Mouse (Mus musculus) lung, embryonic 16.5 days (tissue): ENCODE results near the gene Setd1b. TPM values are rescaled to one million over a fixed set of nuclear protein-coding genes. Genes with fewer than 3 reads are reported as not detected.

Experiments
- ATAC-seq: fragments of 200-750 bp; cut with Nextera tagmentation; 2 replicates; pipeline ENCODE4 v1.8.0; 2017; ENCODE audit warnings: low read depth, mild to moderate bottlenecking, moderate library complexity
- H3K27ac ChIP-seq: fragments of 300-500 bp; sonication (generic); 2 replicates; pipeline ENCODE4 v1.5.1; 2014; ENCODE audit warnings: mild to moderate bottlenecking, control low read depth, low read length
- H3K27me3 ChIP-seq: fragments of 300-500 bp; sonication (generic); 2 replicates; pipeline ENCODE4 v1.6.1; 2014; ENCODE audit warnings: low read depth, low read length, mixed read lengths; ENCODE audit not compliant: control insufficient read depth, insufficient read depth
- H3K36me3 ChIP-seq: fragments of 300-500 bp; sonication (generic); 2 replicates; pipeline ENCODE4 v1.6.1; 2014; ENCODE audit warnings: low read length; ENCODE audit not compliant: control insufficient read depth, insufficient read depth
- H3K4me1 ChIP-seq: fragments of 300-500 bp; sonication (generic); replicated peaks from 2 replicates; pipeline ENCODE4 v1.6.1; 2014; ENCODE audit warnings: low read length, mixed read lengths; ENCODE audit not compliant: control insufficient read depth, insufficient read depth
- H3K4me2 ChIP-seq: fragments of 300-500 bp; sonication (generic); 2 replicates; pipeline ENCODE4 v1.6.1; 2014; ENCODE audit warnings: low read depth, low read length, control low read depth
- H3K4me3 ChIP-seq: fragments of 300-500 bp; sonication (generic); 2 replicates; pipeline ENCODE4 v1.5.1; 2014; ENCODE audit warnings: mild to moderate bottlenecking, low read length, control low read depth
- H3K9ac ChIP-seq: fragments of 300-500 bp; sonication (generic); 2 replicates; pipeline ENCODE4 v1.6.1; 2014; ENCODE audit warnings: low read length, control low read depth
- H3K9me3 ChIP-seq: fragments of 300-500 bp; sonication (generic); 2 replicates; pipeline ENCODE4 v1.6.1; 2016; ENCODE audit warnings: low read length; ENCODE audit not compliant: control insufficient read depth
- WGBS: fragments of 180-500 bp; shearing (Covaris S2); extraction: QIAGEN DNeasy Blood & Tissue Kit; methylation state at CpG from one replicate; pipeline ENCODE4 v1.1.7; 2014; 5-methylcytosine and 5-hydroxymethylcytosine counted together
- polyA plus RNA-seq: library from polyadenylated mRNA; unstranded; fragments of >200 nt; fragmentation: Nextera tagmentation; extraction: Ambion mirVana; gene quantifications from 2 replicates; pipeline ENCODE4 v1.2.1, GENCODE M21; 2015

Gene Setd1b
- polyA plus RNA-seq, result 8.4 and 9.1 TPM in 2 replicates

DNA sequence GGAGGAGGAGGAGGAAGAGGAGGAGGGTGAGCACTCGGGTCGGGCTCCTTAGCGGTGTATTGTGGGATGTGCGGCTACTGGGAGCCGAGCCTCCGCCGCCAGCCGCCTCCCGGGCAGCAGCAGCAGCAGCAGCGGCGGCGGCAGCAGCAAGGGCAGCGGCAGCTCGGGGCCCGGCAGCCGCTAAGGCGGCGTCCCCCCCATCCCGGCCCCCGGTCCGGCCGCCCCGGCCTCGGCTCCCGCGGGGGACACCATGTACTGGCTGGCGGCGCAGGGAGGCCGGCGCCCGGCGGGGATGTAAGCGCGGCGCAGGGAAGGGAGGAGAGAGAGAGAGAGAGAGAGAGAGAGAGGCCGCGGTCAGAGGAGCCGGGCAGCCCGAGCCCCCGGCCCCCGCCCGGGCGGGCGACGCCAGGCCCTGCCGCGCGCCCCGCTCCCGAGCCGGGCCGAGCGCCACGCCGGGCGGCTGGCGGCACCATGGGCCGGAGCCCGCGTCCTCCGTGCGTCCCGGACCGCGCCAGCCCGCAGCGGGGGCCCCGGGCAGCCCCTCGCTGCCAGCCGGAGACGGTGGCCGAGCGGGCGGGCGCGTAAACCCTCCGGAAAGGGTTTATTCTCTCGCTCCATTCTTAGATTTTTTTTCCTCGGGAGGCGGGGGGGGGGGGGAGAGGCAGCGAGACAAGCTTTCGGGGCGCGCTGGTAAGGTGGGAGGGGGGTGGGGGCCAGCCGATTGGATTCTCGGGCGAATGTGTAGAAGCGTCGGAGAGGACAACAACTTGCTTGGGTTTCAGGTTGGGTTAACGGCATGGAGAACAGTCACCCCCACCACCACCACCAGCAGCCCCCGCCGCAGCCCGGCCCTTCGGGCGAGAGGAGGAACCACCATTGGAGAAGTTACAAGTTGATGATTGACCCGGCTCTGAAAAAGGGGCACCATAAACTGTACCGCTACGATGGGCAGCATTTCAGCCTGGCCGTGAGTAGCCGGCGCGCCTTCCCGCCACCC lies at the start of gene Setd1b:
TSS of gene Setd1b (plus strand) at position 33 of the 997 bp plus-strand sequence.
- H3K4me2 ChIP-seq, result peak within 1 kb of the TSS; percentile 99
- H3K9me3 ChIP-seq, result no peaks in the 10 kb centered on the region
- WGBS, result under 1% methylated on average over 48 of the region's 103 CpGs
- H3K36me3 ChIP-seq, result peaks cover 5% of the 10 kb centered on the region
- H3K27ac ChIP-seq, result peak within 1 kb of the TSS; percentile 100
- peak within 1 kb of the TSS; percentile 100 for H3K9ac ChIP-seq
- H3K4me3 ChIP-seq, result peak within 1 kb of the TSS; percentile 74
- no peaks in the 10 kb centered on the region for H3K27me3 ChIP-seq
- peak; percentile 6; the same call in 1 of the 2 replicates for ATAC-seq
- H3K4me1 ChIP-seq, result peaks cover 26% of the 10 kb centered on the region

- Histone ChIP-seq H3K9me3 (no peaks in the 10 kb centered on the region), H3K4me2 (no peak overlapping the region), H3K4me1 (no peaks in the 10 kb centered on the region), H3K27ac (no peak overlapping the region), H3K27me3 (no peaks in the 10 kb centered on the region), H3K9ac (no peak overlapping the region), H3K4me3 (no peak overlapping the region), H3K36me3 (no peaks in the 10 kb centered on the region)
- 67% methylated on average over 14 of the region's 14 CpGs for WGBS
- no peak for ATAC-seq
These were observed 48.8 kb upstream of the Setd1b start for GRCm38 (mm10) chr5:123093077-123093633.

GRCm38 (mm10) chr5:123094238-123094991 lies 47.6 kb upstream of the Setd1b start:
- Histone ChIP-seq H3K4me2 (no peak overlapping the region), H3K4me3 (no peak overlapping the region)
- ATAC-seq, result no peak

GRCm38 (mm10) chr5:123096299-123096698 lies 45.7 kb upstream of the Setd1b start:
- no peaks in the 10 kb centered on the region for H3K36me3 ChIP-seq
- WGBS, result 87% methylated on average over 8 of the region's 8 CpGs
- no peaks in the 10 kb centered on the region for H3K27me3 ChIP-seq
- no peak overlapping the region for H3K4me3 ChIP-seq
- ATAC-seq, result no peak
- H3K27ac ChIP-seq, result no peak overlapping the region
- no peak overlapping the region for H3K9ac ChIP-seq
- no peak overlapping the region for H3K4me2 ChIP-seq
- no peaks in the 10 kb centered on the region for H3K4me1 ChIP-seq
- H3K9me3 ChIP-seq, result no peaks in the 10 kb centered on the region

More at GRCm38 (mm10) chr5:123094238-123094991, 47.6 kb upstream of the Setd1b start:
- no peak overlapping the region for H3K9ac ChIP-seq
- H3K9me3 ChIP-seq, result no peaks in the 10 kb centered on the region
- H3K27me3 ChIP-seq, result no peaks in the 10 kb centered on the region
- 68% methylated on average over 25 of the region's 25 CpGs for WGBS
- no peak overlapping the region for H3K27ac ChIP-seq
- H3K36me3 ChIP-seq, result no peaks in the 10 kb centered on the region
- no peaks in the 10 kb centered on the region for H3K4me1 ChIP-seq

GRCm38 (mm10) chr5:123098487-123098886 lies 43.5 kb upstream of the Setd1b start:
- Histone ChIP-seq H3K27ac (no peak overlapping the region), H3K4me1 (0 out of 2 replicates have a peak, but pooled peaks cover 3% of the 10 kb centered on the region), H3K36me3 (no peaks in the 10 kb centered on the region), H3K4me3 (no peak overlapping the region), H3K9me3 (no peaks in the 10 kb centered on the region), H3K27me3 (no peaks in the 10 kb centered on the region), H3K4me2 (no peak overlapping the region), H3K9ac (no peak overlapping the region)
- no peak for ATAC-seq
- WGBS, result 65% methylated on average over 2 of the region's 2 CpGs

DNA sequence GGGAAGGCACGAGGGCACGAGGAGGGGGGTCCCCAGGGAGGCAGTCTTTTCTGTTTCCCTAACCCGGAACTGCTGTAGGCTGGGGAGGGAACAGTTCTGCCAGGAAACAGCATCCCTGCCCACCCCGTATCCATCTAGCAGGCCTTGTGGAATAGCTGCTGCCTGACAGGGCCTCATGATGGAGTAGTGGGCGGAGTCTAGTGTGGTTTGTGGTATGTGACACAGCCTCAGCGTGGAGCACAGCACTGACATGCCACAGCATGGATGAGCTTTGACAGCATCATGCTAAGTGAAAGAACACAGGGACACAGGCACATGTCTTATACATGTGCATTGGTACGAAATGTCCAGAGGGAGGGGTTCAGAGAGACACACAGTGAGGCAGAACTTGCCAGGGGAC lies 39.6 kb upstream of the Setd1b start:
- Histone ChIP-seq H3K27me3 (no peaks in the 10 kb centered on the region), H3K4me1 (0 out of 2 replicates have a peak, but pooled peaks cover 3% of the 10 kb centered on the region), H3K9me3 (no peaks in the 10 kb centered on the region), H3K27ac (no peak overlapping the region), H3K4me3 (no peak overlapping the region), H3K36me3 (no peaks in the 10 kb centered on the region), H3K9ac (no peak overlapping the region), H3K4me2 (no peak overlapping the region)
- WGBS, result 39% methylated on average over 7 of the region's 7 CpGs
- ATAC-seq, result no peak

DNA sequence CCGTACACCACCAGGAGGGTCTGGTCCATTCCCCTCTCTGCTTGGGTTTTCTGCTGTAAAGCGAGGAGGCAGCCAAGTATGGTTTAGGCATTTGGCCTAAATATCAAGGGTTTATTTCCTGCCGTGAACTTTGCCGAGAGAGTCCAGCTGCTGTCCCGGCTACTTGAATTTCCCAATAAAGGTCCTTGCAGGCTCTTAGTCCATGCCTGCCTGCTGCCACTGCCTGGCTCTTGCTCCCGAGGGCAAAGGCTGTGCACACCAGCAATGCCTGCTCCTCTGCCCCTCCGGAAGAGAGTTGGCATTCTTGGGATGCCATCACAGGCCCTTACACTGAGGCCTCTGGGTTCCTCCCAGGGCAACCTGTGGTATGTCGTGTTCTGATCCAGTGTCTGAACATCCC lies 38.4 kb upstream of the Setd1b start:
- H3K9ac ChIP-seq, result no peak overlapping the region
- no peak overlapping the region for H3K4me3 ChIP-seq
- 39% methylated on average over 8 of the region's 8 CpGs for WGBS
- no peaks in the 10 kb centered on the region for H3K27me3 ChIP-seq
- no peak overlapping the region for H3K4me2 ChIP-seq
- H3K9me3 ChIP-seq, result no peaks in the 10 kb centered on the region
- H3K27ac ChIP-seq, result no peak overlapping the region
- H3K36me3 ChIP-seq, result no peaks in the 10 kb centered on the region
- H3K4me1 ChIP-seq, result 0 out of 2 replicates have a peak, but pooled peaks cover 3% of the 10 kb centered on the region
- peak; percentile 44; the same call in 1 of the 2 replicates for ATAC-seq

DNA sequence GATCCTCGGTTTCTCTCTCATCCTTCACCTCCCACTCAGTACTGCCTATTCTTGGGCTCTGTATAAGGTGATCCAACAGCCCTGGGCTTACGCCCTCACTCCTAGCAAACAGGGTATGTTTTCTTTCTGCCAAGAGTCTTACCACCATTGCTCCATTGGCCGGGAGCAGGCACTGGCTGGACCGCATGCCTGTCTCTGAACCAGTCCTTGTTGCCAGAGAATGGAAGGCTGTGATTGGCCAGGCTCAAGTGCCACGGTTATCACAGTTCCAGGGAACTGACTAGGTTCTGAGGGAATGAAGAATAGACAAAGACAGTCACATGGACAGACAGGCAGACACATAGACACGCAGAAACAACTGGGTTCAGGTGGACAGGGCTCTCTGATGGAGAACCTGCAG lies 37.2 kb upstream of the Setd1b start:
- no peaks in the 10 kb centered on the region for H3K36me3 ChIP-seq
- H3K27me3 ChIP-seq, result no peaks in the 10 kb centered on the region
- no peaks in the 10 kb centered on the region for H3K9me3 ChIP-seq
- no peak overlapping the region for H3K4me3 ChIP-seq
- H3K4me1 ChIP-seq, result peaks cover 6% of the 10 kb centered on the region
- no peak overlapping the region for H3K4me2 ChIP-seq
- H3K9ac ChIP-seq, result no peak overlapping the region
- WGBS, result 49% methylated on average over 6 of the region's 6 CpGs
- ATAC-seq, result peak; percentile 6; the same call in 1 of the 2 replicates
- H3K27ac ChIP-seq, result no peak overlapping the region
